Mouse (Mus musculus) hematopoietic stem cell, adult 5-6 weeks (primary cell): ENCODE measurements at regions not wholly inside any gene's neighbourhood (a gene's known extent, or its start where the extent isn't known, plus 50 kb on each side); places are given as distances from the start of the nearest gene placed in this dataset.

Source experiments
- ATAC-seq, 2 experiments: fragments of 125-278 bp in 1 of 2; replicated peaks in 1 of 2; 2 replicates each; pipeline ENCODE4 v1.8.0; 2016 to 2017; ENCODE audit warnings: inconsistent platforms in 2 of 2, mild to moderate bottlenecking in 2 of 2, moderate number of reproducible peaks in 2 of 2, low read depth in 1 of 2, moderate TSS enrichment in 1 of 2; ENCODE audit not compliant: low FRiP score in 2 of 2, poor library complexity in 2 of 2, severe bottlenecking in 2 of 2, insufficient read depth in 1 of 2, low TSS enrichment in 1 of 2

GRCm38 (mm10) chr10:20818548-20818947 is 93.7 kb upstream of the Pde7b start:
- ATAC-seq: no peak

DNA sequence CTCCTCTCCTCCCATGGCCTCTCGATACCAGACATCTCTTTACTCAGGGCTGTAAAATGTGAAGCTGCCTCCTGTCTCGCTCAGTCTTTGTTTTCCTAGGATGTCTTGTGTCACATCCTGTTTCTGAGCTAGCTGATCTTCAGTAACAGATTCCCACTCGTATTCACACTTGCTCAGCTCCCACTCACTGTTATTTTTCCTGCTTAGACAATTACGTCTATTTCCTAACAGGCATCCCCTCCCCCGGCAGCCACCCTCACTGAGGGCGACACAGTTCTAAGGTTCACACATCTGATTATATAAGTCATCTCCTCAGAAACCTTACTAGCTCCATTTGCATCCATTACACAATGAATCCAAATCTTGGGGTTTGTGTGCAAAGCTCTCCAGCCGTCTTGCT is 74.9 kb upstream of the Pde7b start:
- no peak for ATAC-seq

GRCm38 (mm10) chr10:20798400-20798799 is 73.5 kb upstream of the Pde7b start:
- ATAC-seq: no peak

DNA sequence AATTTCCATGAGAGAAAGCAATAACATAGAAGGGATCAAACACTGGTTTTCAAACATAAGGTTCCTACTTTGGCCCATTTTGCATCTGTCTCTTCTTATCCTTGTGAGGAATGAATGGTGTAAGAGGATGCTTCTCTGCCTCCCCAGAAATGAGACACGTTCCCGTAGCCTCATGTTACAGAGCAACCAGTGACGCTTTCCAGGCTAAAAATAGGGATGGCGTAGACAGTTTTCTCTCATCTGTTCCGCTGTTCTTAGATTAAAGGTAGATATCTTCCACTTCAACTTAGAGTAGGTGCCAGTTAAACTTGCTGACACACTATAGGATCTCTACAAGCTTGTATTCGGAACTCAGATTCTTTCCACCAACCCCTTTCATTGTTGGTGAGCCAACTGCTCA is 69.1 kb upstream of the Pde7b start:
- ATAC-seq: no peak

DNA sequence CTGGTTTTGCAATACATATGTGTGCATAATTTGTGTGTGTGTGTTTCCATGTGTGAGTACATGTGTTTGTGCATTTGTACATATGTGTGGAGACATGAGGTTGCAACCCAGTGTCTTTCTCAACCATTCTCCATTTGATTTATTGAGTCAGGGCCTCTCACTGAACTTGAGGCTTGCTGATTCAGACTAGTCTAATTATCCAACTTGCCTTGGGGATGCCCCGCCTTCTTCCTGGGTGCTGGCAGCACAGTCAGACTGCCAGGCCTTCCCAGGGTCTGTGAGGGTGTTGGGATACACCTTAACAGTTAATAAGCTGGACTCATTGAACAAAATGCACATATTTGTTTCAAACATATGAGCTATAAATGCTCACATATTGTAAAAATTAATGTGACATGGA is 56.1 kb upstream of the Pde7b start:
- ATAC-seq: no peak

DNA sequence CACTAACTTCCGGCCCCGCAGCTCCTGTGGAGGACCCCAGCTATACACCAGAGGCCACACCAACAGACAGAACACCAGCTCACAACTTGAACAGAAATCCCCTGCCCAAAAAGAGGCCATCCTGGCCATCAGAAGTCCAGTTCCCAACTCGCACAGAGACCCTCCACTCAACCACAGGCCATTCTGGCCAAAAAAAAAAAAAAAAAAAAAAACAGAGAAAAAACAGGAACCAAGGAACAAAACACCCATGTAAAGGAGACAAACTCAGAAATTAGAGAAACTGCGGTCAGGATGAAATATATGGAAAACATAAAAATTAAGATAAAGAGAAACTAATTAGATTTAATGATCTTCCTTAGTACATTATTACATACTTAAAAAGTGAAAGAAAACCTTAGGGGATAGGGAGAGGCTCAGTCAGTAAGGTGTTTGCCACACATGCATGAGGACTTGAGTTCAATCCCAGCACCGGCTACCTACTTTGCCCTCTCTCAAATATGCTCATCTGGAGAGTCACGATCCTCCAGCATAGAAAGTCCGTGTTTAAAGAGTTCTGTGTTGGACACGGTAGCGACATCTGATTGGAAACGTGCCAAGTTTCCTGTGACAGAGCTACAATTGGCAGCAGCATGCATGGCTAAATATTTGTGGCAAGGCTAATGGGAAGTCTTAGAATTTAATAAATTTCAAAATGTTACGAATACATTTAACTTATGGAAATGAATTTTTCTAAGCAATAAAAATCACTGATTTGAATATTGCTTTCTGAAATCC is 51.9 kb upstream of the Pde7b start:
- no peak; a peak in 2 of 4 replicates for ATAC-seq

DNA sequence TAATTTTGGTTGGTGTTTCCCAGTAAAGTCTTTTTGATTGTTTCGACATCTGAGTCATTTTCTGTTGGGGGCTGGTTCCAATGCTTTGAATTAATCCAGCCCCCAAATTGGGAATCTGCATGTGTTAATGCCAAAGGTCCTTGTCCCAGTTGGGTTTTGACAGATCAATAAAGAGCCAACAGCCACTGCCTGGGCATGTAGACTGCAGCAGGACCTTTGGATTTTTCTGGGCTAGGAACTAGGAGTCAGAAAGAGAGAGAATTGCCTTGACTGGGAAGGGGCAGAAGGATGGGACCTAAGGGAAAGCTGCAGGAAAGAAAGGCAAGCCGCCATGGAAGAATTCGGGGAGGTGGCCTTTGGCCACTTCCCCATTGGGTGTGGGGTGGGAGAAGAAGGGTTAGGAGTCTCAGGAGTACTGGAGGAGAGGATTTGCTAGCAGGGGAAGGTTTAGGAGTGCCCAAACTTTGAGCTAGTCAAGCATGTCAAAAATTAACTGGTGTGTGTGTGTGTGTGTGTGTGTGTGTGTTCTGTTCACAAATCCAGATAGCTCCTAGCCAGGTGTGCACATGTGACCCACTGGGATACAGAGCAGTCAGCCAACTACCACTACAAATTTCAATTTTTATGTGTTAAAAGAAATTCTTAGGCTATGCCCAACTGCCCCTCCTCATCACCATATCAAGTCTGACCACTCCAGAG is 51.0 kb upstream of the Pde7b start:
- ATAC-seq: no peak
